Comparison of ENCODE assay signal across 13 mouse cellular contexts in the genomic region with DNA sequence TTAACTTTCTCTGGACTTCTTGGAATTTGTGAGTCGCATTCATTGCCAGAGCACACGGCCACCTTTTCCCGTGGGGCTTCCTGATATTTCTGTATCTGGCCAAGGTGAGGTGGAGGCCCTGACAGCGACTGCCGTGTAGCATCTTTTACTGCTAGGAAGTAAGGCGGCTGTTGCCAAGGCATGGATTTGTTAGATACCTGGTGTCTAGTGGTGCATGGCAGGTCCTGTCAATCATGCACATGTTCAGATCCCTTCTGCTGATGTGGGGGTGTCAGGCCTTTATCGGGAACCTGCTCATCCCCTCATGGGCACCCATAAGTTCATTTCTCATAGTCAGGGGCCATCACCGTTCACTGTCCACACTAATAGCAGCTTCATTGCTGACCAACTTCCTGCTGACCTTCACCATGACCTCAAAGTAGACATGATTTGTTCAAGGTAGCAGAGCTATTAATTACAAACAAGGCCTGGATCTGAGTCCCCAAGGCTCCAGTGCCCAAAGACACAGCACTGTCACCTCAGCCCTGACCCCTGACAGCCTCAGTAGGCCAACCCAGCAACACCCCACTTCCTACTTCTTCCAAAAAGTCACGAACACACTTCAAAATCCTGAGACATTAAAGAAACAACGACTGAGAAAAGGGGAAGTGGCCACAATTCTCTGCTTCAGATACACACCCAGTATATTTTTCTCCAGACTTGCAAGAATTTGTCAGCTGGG.
A peak's percentile ranks its signal among the peaks of the same experiment; 100 is the strongest.
DNase-seq lines count a peak whose midpoint lies in the region; ATAC-seq and TF ChIP-seq lines count a peak whose summit lies in the region.
"Had no signal": no experiment of that assay in that cellular context is flagged by ENCODE, and none has a peak within 500 bp of the region (broad histone marks: within the 10 kb centered on the region; RNA-seq: fewer than 3 reads in every experiment).

No protein-coding gene starts in this region.

- H3K4me3 ChIP-seq in CH12.LX (replicated peaks in 1 of 3; ENCODE audit: low read depth in 2 of 3, low read length in 2 of 3, poor library complexity in 1 of 3): no peak overlapping the region
- H3K4me3 ChIP-seq in limb, embryonic 13.5 days: no peak overlapping the region
- H3K4me3 ChIP-seq: erythroblast, embryonic 14.5 days; heart, embryonic 15.5 days; left cerebral cortex, adult 2 months had no signal

- H3K36me3 ChIP-seq in CH12.LX (replicated peaks in 1 of 2; ENCODE audit: control insufficient read depth in 1 of 2, insufficient read depth in 1 of 2, low read length in 1 of 2): no peaks in the 10 kb centered on the region
- H3K36me3 ChIP-seq in limb, embryonic 13.5 days: no peaks in the 10 kb centered on the region
- H3K36me3 ChIP-seq: heart, embryonic 15.5 days had no signal

- H3K27ac ChIP-seq in CH12.LX (ENCODE audit: insufficient read depth, low read depth): no peak overlapping the region
- peak overlapping the region; percentile 52; the same call in 1 of the 2 replicates for H3K27ac ChIP-seq in limb, embryonic 13.5 days
- H3K27ac ChIP-seq: heart, embryonic 15.5 days; left cerebral cortex, adult 2 months had no signal

- no peak for TF ChIP-seq EP300 in CH12.LX (IDR thresholded peaks at IDR 0.05; ENCODE audit: low read length)

- no peak for TF ChIP-seq POLR2A in CH12.LX (IDR thresholded peaks at IDR 0.05; ENCODE audit: low read depth, low read length)

- ATAC-seq in granulocyte monocyte progenitor cell, adult 5-6 weeks (replicated peaks; ENCODE audit: poor library complexity, severe bottlenecking): peak; percentile 74
- no peak for ATAC-seq in limb, embryonic 13.5 days (ENCODE audit: low FRiP score, low read depth)
- ATAC-seq in inflammation-experienced regulatory T-cells, adult 6 months: no peak

- dilution Hi-C loops in CH12.LX (cut with MboI; ENCODE audit: extremely low pct_ligation_motif_present, extremely low pct_unique_long_range_greater_than_20kb, low sequenced_read_pairs): no loop called here

- peaks cover 6 to 35% of the 10 kb centered on the region in 2 experiments for H3K4me1 ChIP-seq in CH12.LX (ENCODE audit: control insufficient read depth in 1 of 2, insufficient read depth in 2 of 2)
- peaks cover 29% of the 10 kb centered on the region for H3K4me1 ChIP-seq in limb, embryonic 13.5 days
- H3K4me1 ChIP-seq: heart, embryonic 15.5 days had no signal

- WGBS in limb, embryonic 13.5 days: 63% methylated on average over 10 of the region's 10 CpGs

- no peak for TF ChIP-seq RAD21 in CH12.LX (IDR thresholded peaks at IDR 0.05; ENCODE audit: low read depth, low read length)

- no peaks in the 10 kb centered on the region for H3K27me3 ChIP-seq in CH12.LX (replicated peaks)
- H3K27me3 ChIP-seq in limb, embryonic 13.5 days: no peaks in the 10 kb centered on the region
- H3K27me3 ChIP-seq: heart, embryonic 15.5 days had no signal

- no peak for TF ChIP-seq CTCF in CH12.LX (conservative IDR thresholded peaks at IDR 0.05 in 1 of 2, IDR thresholded peaks at IDR 0.05 in 1 of 2; ENCODE audit: low read depth in 2 of 2, low read length in 2 of 2)

- peak; percentile 72 for DNase-seq in 416B (ENCODE audit: low read depth)
- DNase-seq in CH12.LX (ENCODE audit: extremely low read depth): peak; percentile 35
- DNase-seq in cerebellum, adult 11-12 months: no peak
- DNase-seq in urinary bladder, adult 18-20 months (ENCODE audit: low spot score in 2 of 2): no peak
- DNase-seq in neural tube, embryonic 10.5 days (ENCODE audit: extremely low spot score, low spot score): no peak
- DNase-seq: lung, postnatal 10 days; thymus, adult 18-20 months had no signal

- no peak overlapping the region for H3K4me2 ChIP-seq in CH12.LX (ENCODE audit: insufficient read depth, low read depth, poor library complexity, severe bottlenecking)
- H3K4me2 ChIP-seq in limb, embryonic 13.5 days (replicated peaks): no peak overlapping the region
- H3K4me2 ChIP-seq: heart, embryonic 15.5 days had no signal

- H3K9me3 ChIP-seq in CH12.LX (replicated peaks; ENCODE audit: low read length): peaks cover 3% of the 10 kb centered on the region
- H3K9me3 ChIP-seq in limb, embryonic 13.5 days: no peaks in the 10 kb centered on the region
- H3K9me3 ChIP-seq: heart, embryonic 15.5 days had no signal

- no peak overlapping the region for H3K9ac ChIP-seq in CH12.LX (ENCODE audit: insufficient read depth, low read depth)
- no peak overlapping the region for H3K9ac ChIP-seq in limb, embryonic 13.5 days
- H3K9ac ChIP-seq: heart, embryonic 15.5 days had no signal

- in situ Hi-C loops in CH12.LX (cut with MboI; ENCODE audit: low pct_ligation_motif_present, low pct_unique_long_range_greater_than_20kb, low sequenced_read_pairs): no loop called here

- no peaks in the 10 kb centered on the region for H3K79me2 ChIP-seq in CH12.LX (replicated peaks; ENCODE audit: control insufficient read depth, extremely low read depth, insufficient read depth, poor library complexity, severe bottlenecking)

TF ChIP-seq in CH12.LX, 34 proteins besides CTCF, POLR2A, EP300 and RAD21:
- TF ChIP-seq RCOR1 (conservative IDR thresholded peaks at IDR 0.05; ENCODE audit: low read depth, low read length) (no peak), ZNF384 (IDR thresholded peaks at IDR 0.05; ENCODE audit: low read depth, low read length) (no peak), MAFK (IDR thresholded peaks at IDR 0.05; ENCODE audit: insufficient replicate concordance, low read length) (no peak), MYC (IDR thresholded peaks at IDR 0.05; ENCODE audit: low read depth, low read length) (no peak), POLR2AphosphoS2 (IDR thresholded peaks at IDR 0.05; ENCODE audit: low read depth, low read length) (no peak), TCF12 (IDR thresholded peaks at IDR 0.05; ENCODE audit: low read depth, low read length) (no peak)

Comparison
In these comparisons a context has a peak if more than half of its experiments do, and no peak if none do; other contexts are left out.
1. DNase-seq: peak in 416B (single experiment) and CH12.LX (single experiment); none in cerebellum, adult 11-12 months (single experiment), urinary bladder, adult 18-20 months (0 of 2) and neural tube, embryonic 10.5 days (single experiment).